Mouse (Mus musculus): ENCODE data around the gene Klk1. TPM values are rescaled to one million over a fixed set of nuclear protein-coding genes. Genes with fewer than 3 reads are reported as not detected.
A peak's percentile ranks its signal among the peaks of the same experiment; 100 is the strongest.

Gene Klk1
- polyA plus RNA-seq, 1 experiment from 2014 or later, result 0.71 TPM

DNA sequence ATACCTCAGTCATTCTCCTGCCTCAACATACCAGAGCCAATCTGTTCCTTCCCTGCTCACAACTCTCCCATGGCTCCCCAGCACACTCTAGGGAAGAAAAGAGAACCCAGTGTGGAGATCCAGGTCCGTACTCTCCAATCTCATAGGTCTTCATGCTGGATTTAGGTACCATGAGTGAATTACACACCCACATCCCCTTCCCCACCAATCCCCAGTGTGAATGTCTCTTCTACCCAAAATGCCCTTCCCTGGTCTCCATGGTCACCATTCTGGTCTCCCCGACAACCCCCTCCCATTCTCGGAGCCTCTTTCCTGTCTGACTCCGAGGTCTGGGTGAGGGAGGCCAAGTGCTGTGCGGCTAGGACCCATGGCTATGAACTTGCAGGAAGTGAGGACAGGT lies 36.0 kb downstream of the Klk1 start, which contains the start of gene Gm15517:
TSS of gene Gm15517 (plus strand) at position 301 of the 400 bp plus-strand sequence.
- Histone ChIP-seq H3K4me3 (ENCODE audit: low read depth, low read length) (no peak within 1 kb of the TSS), H3K4me2 (replicated peaks; ENCODE audit: low read depth, low read length) (no peak within 1 kb of the TSS), H3K9ac (replicated peaks; ENCODE audit: low read depth, low read length) (no peak within 1 kb of the TSS), H3K36me3 (ENCODE audit: control insufficient read depth, insufficient read depth, low read length) (no peaks in the 10 kb centered on the region), H3K27me3 (ENCODE audit: control insufficient read depth, insufficient read depth, low read length) (0 out of 2 replicates have a peak, but pooled peaks cover 4% of the 10 kb centered on the region), H3K9me3 (ENCODE audit: control insufficient read depth, low read depth, low read length) (no peaks in the 10 kb centered on the region), H3K4me1 (ENCODE audit: control insufficient read depth, insufficient read depth, low read length) (0 out of 2 replicates have a peak, but pooled peaks cover 3% of the 10 kb centered on the region), H3K27ac (ENCODE audit: low read length) (no peak within 1 kb of the TSS)
- ATAC-seq (ENCODE audit: insufficient number of reproducible peaks, insufficient read depth, low FRiP score, low read depth), result no peak
- WGBS, result 57% methylated on average over 5 of the region's 5 CpGs

DNA sequence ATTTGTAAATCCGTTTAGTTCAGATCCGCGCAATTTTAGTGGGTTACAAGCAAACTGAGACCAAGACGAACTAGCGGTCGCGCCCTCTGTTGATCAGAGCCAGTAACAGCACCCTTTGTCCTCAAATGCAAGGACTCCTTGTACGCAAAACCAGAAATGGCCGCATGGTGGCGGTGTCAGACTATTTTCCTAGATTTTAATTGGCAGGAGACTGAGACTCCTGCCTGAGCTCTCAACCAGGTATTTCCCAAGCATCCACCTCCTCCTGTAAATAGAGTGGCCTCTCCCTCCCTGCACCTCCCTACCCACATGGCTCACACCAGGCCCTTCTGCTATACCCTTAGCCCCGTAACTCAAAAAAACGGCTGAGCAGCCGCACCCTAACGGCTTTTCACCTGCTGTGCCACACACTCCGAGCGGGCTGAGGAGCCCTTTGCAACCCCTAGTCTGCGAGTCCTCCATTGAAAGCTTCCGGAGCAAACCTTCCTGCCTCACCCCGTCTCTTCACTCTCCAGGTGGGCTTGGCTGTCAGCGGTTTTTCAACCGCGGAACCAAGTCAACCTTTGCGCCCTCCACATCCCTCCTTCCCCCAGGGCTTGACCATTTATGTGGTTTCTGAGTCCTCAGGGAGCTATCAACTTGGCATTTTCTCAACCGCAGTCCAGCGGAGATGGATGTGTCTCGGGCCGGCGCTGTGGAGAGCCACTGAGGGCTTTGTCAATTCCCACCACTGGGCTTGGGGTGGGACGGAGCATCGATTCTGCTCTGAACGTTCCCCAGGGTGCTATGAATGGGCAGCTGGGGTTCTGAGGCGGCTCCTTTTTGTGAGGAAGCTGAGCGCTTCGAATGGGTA lies 37.9 kb downstream of the Klk1 start:
- H3K9me3 ChIP-seq (ENCODE audit: control insufficient read depth, low read depth, low read length), result no peaks in the 10 kb centered on the region
- no peak overlapping the region for H3K27ac ChIP-seq (ENCODE audit: low read length)
- WGBS, result 3% methylated on average over 34 of the region's 34 CpGs
- ATAC-seq (ENCODE audit: insufficient number of reproducible peaks, insufficient read depth, low FRiP score, low read depth), result peak; percentile 70; the same call in 1 of the 2 replicates
- no peak overlapping the region for H3K9ac ChIP-seq (replicated peaks; ENCODE audit: low read depth, low read length)
- H3K27me3 ChIP-seq (ENCODE audit: control insufficient read depth, insufficient read depth, low read length), result 0 out of 2 replicates have a peak, but pooled peaks cover 4% of the 10 kb centered on the region
- no peaks in the 10 kb centered on the region for H3K36me3 ChIP-seq (ENCODE audit: control insufficient read depth, insufficient read depth, low read length)
- 0 out of 2 replicates have a peak, but pooled peaks cover 3% of the 10 kb centered on the region for H3K4me1 ChIP-seq (ENCODE audit: control insufficient read depth, insufficient read depth, low read length)
- peak overlapping the region; percentile 37 for H3K4me2 ChIP-seq (replicated peaks; ENCODE audit: low read depth, low read length)
- H3K4me3 ChIP-seq (ENCODE audit: low read depth, low read length), result 0 out of 2 replicates have a peak overlapping the region, but pooled peaks have one; percentile 5

DNA sequence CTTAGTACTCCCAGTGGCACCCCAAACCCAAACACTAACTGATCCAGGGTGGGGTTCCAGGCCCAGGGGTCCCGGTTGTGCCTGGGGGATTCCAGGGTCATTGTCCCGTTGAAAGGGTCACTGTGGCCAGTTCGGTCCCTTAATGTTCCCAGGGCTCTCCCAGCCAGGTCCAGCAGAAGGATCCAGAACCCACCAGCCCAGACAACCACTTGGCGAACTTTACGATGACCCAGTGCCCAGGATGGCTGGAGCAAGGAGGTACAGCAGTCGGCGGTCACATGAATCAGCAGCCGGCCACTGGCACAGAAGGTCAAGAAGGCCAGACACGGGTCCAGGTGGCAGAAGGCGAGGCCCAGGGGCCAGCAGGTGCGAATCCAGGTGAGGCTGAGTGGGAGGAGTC lies 43.0 kb downstream of the Klk1 start:
- no peaks in the 10 kb centered on the region for H3K36me3 ChIP-seq (ENCODE audit: control insufficient read depth, insufficient read depth, low read length)
- H3K4me3 ChIP-seq (ENCODE audit: low read depth, low read length), result no peak overlapping the region
- H3K4me2 ChIP-seq (replicated peaks; ENCODE audit: low read depth, low read length), result no peak overlapping the region
- ATAC-seq (ENCODE audit: insufficient number of reproducible peaks, insufficient read depth, low FRiP score, low read depth), result no peak
- no peak overlapping the region for H3K9ac ChIP-seq (replicated peaks; ENCODE audit: low read depth, low read length)
- 74% methylated on average over 11 of the region's 11 CpGs for WGBS
- no peaks in the 10 kb centered on the region for H3K9me3 ChIP-seq (ENCODE audit: control insufficient read depth, low read depth, low read length)
- H3K4me1 ChIP-seq (ENCODE audit: control insufficient read depth, insufficient read depth, low read length), result 0 out of 2 replicates have a peak, but pooled peaks cover 1% of the 10 kb centered on the region
- H3K27ac ChIP-seq (ENCODE audit: low read length), result no peak overlapping the region
- 0 out of 2 replicates have a peak, but pooled peaks cover 4% of the 10 kb centered on the region for H3K27me3 ChIP-seq (ENCODE audit: control insufficient read depth, insufficient read depth, low read length)

DNA sequence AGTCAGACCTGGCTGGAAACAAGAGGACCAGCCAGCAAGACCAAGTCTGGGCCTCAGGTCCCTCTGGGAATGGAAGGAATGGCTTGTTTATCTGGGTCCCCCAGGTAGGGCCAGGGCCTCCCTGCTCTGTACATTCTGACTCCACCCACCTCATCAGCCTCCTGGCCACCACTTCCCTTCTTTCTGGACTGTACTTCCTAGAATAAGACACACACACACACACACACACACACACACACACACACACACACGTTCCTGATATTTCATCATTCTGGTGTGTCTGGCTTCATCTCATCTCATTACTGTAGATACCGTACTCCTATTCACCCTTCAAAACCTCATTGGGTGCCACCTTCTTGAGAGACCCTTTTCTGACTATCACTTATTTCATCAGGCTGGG lies 44.2 kb downstream of the Klk1 start:
- Histone ChIP-seq H3K4me1 (ENCODE audit: control insufficient read depth, insufficient read depth, low read length) (no peaks in the 10 kb centered on the region), H3K27ac (ENCODE audit: low read length) (no peak overlapping the region), H3K4me2 (replicated peaks; ENCODE audit: low read depth, low read length) (no peak overlapping the region), H3K4me3 (ENCODE audit: low read depth, low read length) (no peak overlapping the region), H3K9me3 (ENCODE audit: control insufficient read depth, low read depth, low read length) (no peaks in the 10 kb centered on the region), H3K9ac (replicated peaks; ENCODE audit: low read depth, low read length) (no peak overlapping the region), H3K36me3 (ENCODE audit: control insufficient read depth, insufficient read depth, low read length) (no peaks in the 10 kb centered on the region), H3K27me3 (ENCODE audit: control insufficient read depth, insufficient read depth, low read length) (0 out of 2 replicates have a peak, but pooled peaks cover 3% of the 10 kb centered on the region)
- WGBS, result 82% methylated on average over 2 of the region's 2 CpGs
- no peak for ATAC-seq (ENCODE audit: insufficient number of reproducible peaks, insufficient read depth, low FRiP score, low read depth)

DNA sequence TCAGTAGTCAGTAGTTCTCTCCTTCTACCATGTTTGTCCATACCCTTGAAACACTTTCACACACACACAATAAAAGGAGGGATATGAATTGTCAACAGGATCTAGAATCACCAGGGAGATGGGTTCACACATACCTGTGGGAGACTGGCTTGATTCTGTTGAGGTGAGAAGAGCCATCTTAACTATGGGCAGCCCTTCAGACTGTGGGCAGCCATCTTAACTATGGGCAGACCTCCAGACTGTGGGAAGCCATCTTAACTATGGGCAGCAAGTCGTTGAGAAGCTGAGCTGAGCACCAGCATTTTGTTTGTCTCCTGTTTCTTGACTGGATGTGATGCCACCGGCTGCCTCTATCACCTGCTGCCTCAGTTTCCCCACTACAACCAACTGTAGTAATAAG lies 46.1 kb downstream of the Klk1 start:
- 66% methylated on average over 2 of the region's 2 CpGs for WGBS
- no peak for ATAC-seq (ENCODE audit: insufficient number of reproducible peaks, insufficient read depth, low FRiP score, low read depth)

DNA sequence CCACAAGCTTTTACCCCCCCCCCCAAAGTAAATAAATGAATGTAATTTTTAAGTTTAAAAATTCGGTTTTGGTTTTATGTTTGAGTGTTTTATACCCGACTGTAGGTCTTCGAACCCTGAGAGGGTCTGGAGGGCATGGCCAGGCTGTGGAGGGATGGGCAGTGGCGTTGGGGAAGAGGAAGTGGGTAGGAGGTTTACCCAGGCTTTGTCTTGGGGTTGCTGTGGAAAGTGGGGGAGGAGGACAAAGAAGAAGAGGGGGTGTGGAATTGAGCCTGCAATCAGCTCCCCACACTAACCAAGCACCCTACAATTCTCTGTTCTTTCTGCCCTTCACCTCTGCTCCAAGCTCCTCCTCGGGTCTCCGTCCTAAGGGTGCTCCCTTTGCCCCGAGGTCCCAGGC lies 47.4 kb downstream of the Klk1 start:
- no peak for ATAC-seq (ENCODE audit: insufficient number of reproducible peaks, insufficient read depth, low FRiP score, low read depth)
- Histone ChIP-seq H3K9ac (replicated peaks; ENCODE audit: low read depth, low read length) (no peak overlapping the region), H3K27me3 (ENCODE audit: control insufficient read depth, insufficient read depth, low read length) (0 out of 2 replicates have a peak, but pooled peaks cover 3% of the 10 kb centered on the region), H3K4me1 (ENCODE audit: control insufficient read depth, insufficient read depth, low read length) (no peaks in the 10 kb centered on the region), H3K36me3 (ENCODE audit: control insufficient read depth, insufficient read depth, low read length) (no peaks in the 10 kb centered on the region), H3K4me2 (replicated peaks; ENCODE audit: low read depth, low read length) (no peak overlapping the region), H3K9me3 (ENCODE audit: control insufficient read depth, low read depth, low read length) (no peaks in the 10 kb centered on the region), H3K27ac (ENCODE audit: low read length) (no peak overlapping the region), H3K4me3 (ENCODE audit: low read depth, low read length) (no peak overlapping the region)
- WGBS, result 89% methylated on average over 7 of the region's 7 CpGs

More for the DNA sequence above, 46.1 kb downstream of the Klk1 start:
- H3K9me3 ChIP-seq (ENCODE audit: control insufficient read depth, low read depth, low read length), result no peaks in the 10 kb centered on the region
- no peaks in the 10 kb centered on the region for H3K36me3 ChIP-seq (ENCODE audit: control insufficient read depth, insufficient read depth, low read length)
- no peak overlapping the region for H3K9ac ChIP-seq (replicated peaks; ENCODE audit: low read depth, low read length)
- no peaks in the 10 kb centered on the region for H3K4me1 ChIP-seq (ENCODE audit: control insufficient read depth, insufficient read depth, low read length)
- no peak overlapping the region for H3K27ac ChIP-seq (ENCODE audit: low read length)
- H3K27me3 ChIP-seq (ENCODE audit: control insufficient read depth, insufficient read depth, low read length), result 0 out of 2 replicates have a peak, but pooled peaks cover 3% of the 10 kb centered on the region
- no peak overlapping the region for H3K4me2 ChIP-seq (replicated peaks; ENCODE audit: low read depth, low read length)
- no peak overlapping the region for H3K4me3 ChIP-seq (ENCODE audit: low read depth, low read length)

DNA sequence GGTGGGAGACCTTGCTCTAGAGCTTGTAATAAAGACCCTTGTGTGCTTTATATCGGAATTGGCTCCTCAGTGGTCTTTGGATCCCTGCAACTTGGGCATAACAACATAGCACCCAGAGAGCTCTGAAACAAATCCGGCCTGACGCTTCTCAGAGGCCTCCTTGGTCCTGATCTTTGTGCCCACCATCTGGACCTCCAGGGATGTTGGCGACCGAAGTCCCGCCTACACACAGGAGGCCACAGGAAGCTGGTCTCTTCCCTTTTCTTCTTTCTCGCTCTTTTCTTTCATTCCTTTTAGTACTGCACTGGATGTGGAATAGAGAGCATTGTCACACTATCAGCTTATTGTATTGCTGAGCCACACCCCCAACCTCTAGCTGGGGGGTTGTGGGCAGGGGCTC lies 48.3 kb downstream of the Klk1 start:
- Histone ChIP-seq H3K27ac (ENCODE audit: low read length) (no peak overlapping the region), H3K9ac (replicated peaks; ENCODE audit: low read depth, low read length) (no peak overlapping the region), H3K4me3 (ENCODE audit: low read depth, low read length) (no peak overlapping the region), H3K9me3 (ENCODE audit: control insufficient read depth, low read depth, low read length) (no peaks in the 10 kb centered on the region), H3K4me2 (replicated peaks; ENCODE audit: low read depth, low read length) (no peak overlapping the region), H3K4me1 (ENCODE audit: control insufficient read depth, insufficient read depth, low read length) (no peaks in the 10 kb centered on the region), H3K36me3 (ENCODE audit: control insufficient read depth, insufficient read depth, low read length) (no peaks in the 10 kb centered on the region), H3K27me3 (ENCODE audit: control insufficient read depth, insufficient read depth, low read length) (0 out of 2 replicates have a peak, but pooled peaks cover 3% of the 10 kb centered on the region)
- ATAC-seq (ENCODE audit: insufficient number of reproducible peaks, insufficient read depth, low FRiP score, low read depth), result no peak
- 75% methylated on average over 7 of the region's 7 CpGs for WGBS

DNA sequence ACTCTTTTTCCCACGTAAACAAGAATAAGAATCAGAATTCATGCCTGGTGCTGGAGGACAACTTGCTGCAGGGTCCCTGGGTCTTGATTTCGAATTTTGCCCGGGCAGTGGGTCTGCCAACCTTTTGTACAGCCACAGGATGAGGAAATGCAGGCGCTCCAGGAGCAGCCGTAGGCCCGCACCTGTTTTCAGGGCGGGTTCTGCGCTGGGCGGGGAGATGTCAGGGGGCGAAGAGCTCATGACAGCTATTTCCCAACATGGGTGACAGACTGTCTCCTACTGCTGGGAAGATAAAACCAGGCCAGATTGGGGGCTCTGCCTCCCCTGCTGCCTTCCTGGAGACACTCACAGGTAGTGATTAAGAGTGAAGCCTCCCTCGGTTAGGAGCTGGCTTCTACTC lies 48.9 kb downstream of the Klk1 start:
- Histone ChIP-seq H3K9me3 (ENCODE audit: control insufficient read depth, low read depth, low read length) (no peaks in the 10 kb centered on the region), H3K4me3 (ENCODE audit: low read depth, low read length) (no peak overlapping the region), H3K36me3 (ENCODE audit: control insufficient read depth, insufficient read depth, low read length) (no peaks in the 10 kb centered on the region), H3K27me3 (ENCODE audit: control insufficient read depth, insufficient read depth, low read length) (0 out of 2 replicates have a peak, but pooled peaks cover 3% of the 10 kb centered on the region), H3K4me2 (replicated peaks; ENCODE audit: low read depth, low read length) (no peak overlapping the region), H3K27ac (ENCODE audit: low read length) (no peak overlapping the region), H3K4me1 (ENCODE audit: control insufficient read depth, insufficient read depth, low read length) (no peaks in the 10 kb centered on the region), H3K9ac (replicated peaks; ENCODE audit: low read depth, low read length) (no peak overlapping the region)
- 32% methylated on average over 11 of the region's 11 CpGs for WGBS
- ATAC-seq (ENCODE audit: insufficient number of reproducible peaks, insufficient read depth, low FRiP score, low read depth), result no peak
